Mouse (Mus musculus) small intestine, adult 2 months (tissue): ENCODE measurements around the gene Igf2.

ENCODE experiments used
- CTCF ChIP-seq: fragments of 200-500 bp; IDR thresholded peaks from 2 replicates; pipeline ENCODE4 v1.5.1; 2012; ENCODE audit warnings: low read depth, mild to moderate bottlenecking, control low read depth, inconsistent platforms, low read length, moderate library complexity, mixed read lengths; ENCODE audit not compliant: insufficient replicate concordance, insufficient read length; ENCODE audit errors: extremely low read depth
- POLR2A ChIP-seq: fragments of 200-500 bp; IDR thresholded peaks from 2 replicates; pipeline ENCODE4 v1.6.1; 2012; ENCODE audit warnings: low read depth, mild to moderate bottlenecking, control low read depth, inconsistent platforms, low read length, moderate library complexity

DNA sequence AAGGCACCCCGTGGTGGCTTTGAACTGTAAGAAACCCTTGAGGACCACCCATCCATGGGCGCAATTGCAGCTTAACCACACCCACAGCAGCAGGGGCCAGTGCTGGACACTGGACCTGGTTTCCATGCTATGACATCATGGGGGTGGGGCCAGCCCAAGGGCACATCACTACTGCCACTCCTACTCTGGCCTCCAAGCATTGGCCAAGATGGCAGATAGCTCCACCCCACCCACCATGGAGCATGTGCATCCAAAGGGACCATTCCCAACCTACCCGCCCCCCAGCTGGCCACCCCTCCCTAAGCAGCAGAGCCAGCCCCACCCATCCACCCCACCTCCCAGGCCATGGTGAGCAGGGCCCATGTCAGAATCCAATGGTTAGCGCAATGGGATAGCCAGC is 10.6 kb downstream of the Igf2 start:
- TF ChIP-seq CTCF = no peak
- TF ChIP-seq POLR2A = no peak
